ENCODE assay signal across 8 mouse cellular contexts in genomic region chr11:32456356-32456755, GRCm38 (mm10). TPM values are rescaled to one million over a fixed set of nuclear protein-coding genes. Genes with fewer than 3 reads are reported as not detected.
A peak's percentile ranks its signal among the peaks of the same experiment; 100 is the strongest.
DNase-seq lines count a peak whose midpoint lies in the region; ATAC-seq and TF ChIP-seq lines count a peak whose summit lies in the region.

No protein-coding gene starts in this region.

- H3K4me1 ChIP-seq in ES-Bruce4 (ENCODE audit: control insufficient read depth, insufficient read depth, low read length), result no peaks in the 10 kb centered on the region
- H3K4me1 ChIP-seq in forebrain, postnatal 0 days (ENCODE audit: insufficient read depth), result peaks cover 6% of the 10 kb centered on the region; the same call in 1 of the 2 replicates
- H3K4me1 ChIP-seq in liver, postnatal 0 days (ENCODE audit: insufficient read depth), result peaks cover 18% of the 10 kb centered on the region; the same call in 1 of the 2 replicates

- H3K9ac ChIP-seq in ES-Bruce4 (ENCODE audit: low read depth, poor library complexity, severe bottlenecking), result peak overlapping the region; percentile 97
- peak overlapping the region; percentile 80 for H3K9ac ChIP-seq in forebrain, postnatal 0 days
- peak overlapping the region; percentile 85; the same call in 1 of the 2 replicates for H3K9ac ChIP-seq in liver, postnatal 0 days (replicated peaks)

- no peak for TF ChIP-seq EP300 in ES-Bruce4 (IDR thresholded peaks at IDR 0.05; ENCODE audit: insufficient read depth, low read depth, low read length)
- TF ChIP-seq EP300 in liver, postnatal 0 days (IDR thresholded peaks at IDR 0.05; ENCODE audit: low read depth), result no peak

- peak overlapping the region; percentile 95 for H3K4me2 ChIP-seq in forebrain, postnatal 0 days (ENCODE audit: low read depth)
- peak overlapping the region; percentile 99 for H3K4me2 ChIP-seq in liver, postnatal 0 days (ENCODE audit: low read depth, low read length)

- TF ChIP-seq CTCF in ES-Bruce4 (IDR thresholded peaks at IDR 0.05; ENCODE audit: low read depth, low read length), result no peak
- no peak for TF ChIP-seq CTCF in forebrain, postnatal 0 days (IDR thresholded peaks at IDR 0.05; ENCODE audit: low read depth)
- TF ChIP-seq CTCF in liver, postnatal 0 days (IDR thresholded peaks at IDR 0.05; ENCODE audit: low read depth), result no peak

- ATAC-seq in forebrain, postnatal 0 days, result no peak
- ATAC-seq in liver, postnatal 0 days, result no peak

- 8% methylated on average over 6 of the region's 6 CpGs for WGBS in forebrain, postnatal 0 days
- 19% methylated on average over 6 of the region's 6 CpGs for WGBS in liver, postnatal 0 days (ENCODE audit: insufficient replicate concordance)

- no peaks in the 10 kb centered on the region for H3K36me3 ChIP-seq in ES-Bruce4 (ENCODE audit: control insufficient read depth, insufficient read depth, low read length, poor library complexity, severe bottlenecking)
- no peaks in the 10 kb centered on the region for H3K36me3 ChIP-seq in forebrain, postnatal 0 days (ENCODE audit: insufficient read depth)
- no peaks in the 10 kb centered on the region for H3K36me3 ChIP-seq in liver, postnatal 0 days (replicated peaks; ENCODE audit: insufficient read depth, low read length)

- H3K27me3 ChIP-seq in ES-Bruce4 (ENCODE audit: control insufficient read depth, insufficient read depth, low read length, poor library complexity, severe bottlenecking), result peaks cover 2% of the 10 kb centered on the region
- no peaks in the 10 kb centered on the region for H3K27me3 ChIP-seq in forebrain, postnatal 0 days (ENCODE audit: insufficient read depth, low read length)
- H3K27me3 ChIP-seq in liver, postnatal 0 days (ENCODE audit: insufficient read depth, low read length), result no peaks in the 10 kb centered on the region

- no peak overlapping the region for H3K27ac ChIP-seq in ES-Bruce4 (ENCODE audit: insufficient read depth, low read length)
- no peak overlapping the region for H3K27ac ChIP-seq in forebrain, postnatal 0 days (ENCODE audit: low read depth, low read length)
- no peak overlapping the region for H3K27ac ChIP-seq in liver, postnatal 0 days (ENCODE audit: low read depth)

- DNase-seq in heart, adult 11 months, result peak; percentile 57
- no peak for DNase-seq in heart, postnatal 4 days
- peak; percentile 11 for DNase-seq in forebrain, postnatal 0 days
- no peak for DNase-seq in liver, postnatal 0 days
- DNase-seq in thymus, postnatal 0 days (ENCODE audit: low spot score), result no peak
- DNase-seq in layer of hippocampus, adult 8-10 months (ENCODE audit: low spot score in 2 of 2), result no peak
- DNase-seq in urinary bladder, adult 18-20 months (ENCODE audit: low spot score in 2 of 2), result no peak

- TF ChIP-seq POLR2A in ES-Bruce4 (IDR thresholded peaks at IDR 0.05; ENCODE audit: insufficient read depth, low read length), result no peak

- H3K9me3 ChIP-seq in ES-Bruce4 (replicated peaks; ENCODE audit: control insufficient read depth, insufficient read depth, low read length, poor library complexity, severe bottlenecking), result no peaks in the 10 kb centered on the region
- H3K9me3 ChIP-seq in forebrain, postnatal 0 days (ENCODE audit: low read length), result no peaks in the 10 kb centered on the region
- H3K9me3 ChIP-seq in liver, postnatal 0 days (ENCODE audit: low read length), result no peaks in the 10 kb centered on the region

- H3K4me3 ChIP-seq in ES-Bruce4 (ENCODE audit: low read depth, low read length), result no peak overlapping the region
- H3K4me3 ChIP-seq in forebrain, postnatal 0 days (ENCODE audit: low read depth, low read length), result peak overlapping the region; percentile 71
- peak overlapping the region; percentile 77 for H3K4me3 ChIP-seq in liver, postnatal 0 days (ENCODE audit: low read depth, low read length)

RNA-seq across cellular contexts. Expression of gene Ubtd2, which starts 1.2 kb away (rescaled TPM):
- 10 to 100 TPM; 24.3 to 26.1 TPM for total RNA-seq in heart, postnatal 4 days (2021)
- 25.1 and 25.9 TPM in 2 replicates for polyA plus RNA-seq in ES-Bruce4 (2011; ENCODE audit: insufficient read depth, insufficient read length, low read depth, missing spikeins)
- total RNA-seq in forebrain, postnatal 0 days (2014; rRNA removed), result 56.1 and 72.0 TPM in 2 replicates
- polyA plus RNA-seq in forebrain, postnatal 0 days (2015; fragmentation: Nextera tagmentation; extraction: Ambion mirVana), result 36.0 and 41.6 TPM in 2 replicates
- 3.1 and 3.2 TPM in 2 replicates for polyA plus RNA-seq in liver, postnatal 0 days (2015; fragmentation: Nextera tagmentation; extraction: Ambion mirVana)
- 15.4 and 16.1 TPM in 2 replicates for polyA plus RNA-seq in thymus, postnatal 0 days (2015; fragmentation: Nextera tagmentation; extraction: Ambion mirVana)
- total RNA-seq in layer of hippocampus, adult 8-10 months (2022), result 10 to 100 TPM; 26.3 to 28.8 (median 28.3) TPM

Comparison
In these comparisons a context has a peak if more than half of its experiments do, and no peak if none do; other contexts are left out.
1. DNase-seq: peak in heart, adult 11 months (single experiment) and forebrain, postnatal 0 days (single experiment); none in heart, postnatal 4 days (single experiment), liver, postnatal 0 days (single experiment), thymus, postnatal 0 days (single experiment), layer of hippocampus, adult 8-10 months (0 of 2) and urinary bladder, adult 18-20 months (0 of 2).
2. Peak in every context shown above with its lines, with median percentiles within 50 percentile points of each other: H3K9ac ChIP-seq.